Mouse (Mus musculus): ENCODE data around the gene Taf15. TPM values are rescaled to one million over a fixed set of nuclear protein-coding genes. Genes with fewer than 3 reads are reported as not detected.
A peak's percentile ranks its signal among the peaks of the same experiment; 100 is the strongest.

Gene Taf15
- polyA plus RNA-seq (2012; rRNA removed), result 2.6 and 6.1 TPM in 2 replicates

GRCm38 (mm10) chr11:83472324-83473234, at the start of gene Taf15:
Gene Taf15 (plus strand): TSS chr11:83473086.
- Histone ChIP-seq H3K27me3 (ENCODE audit: control insufficient read depth, insufficient read depth, low read length) (no peaks in the 10 kb centered on the region), H3K27ac (ENCODE audit: insufficient read depth, low read depth, low read length) (peak within 1 kb of the TSS; percentile 88), H3K4me1 (ENCODE audit: control insufficient read depth, insufficient read depth, insufficient read length, low read length) (no peaks in the 10 kb centered on the region), H3K4me3 (ENCODE audit: low read depth, low read length) (peak within 1 kb of the TSS; percentile 78), H3K36me3 (ENCODE audit: control insufficient read depth, insufficient read depth, low read length) (peaks cover 7% of the 10 kb centered on the region)
- TF ChIP-seq POLR2A (IDR thresholded peaks at IDR 0.05; ENCODE audit: low read depth, low read length), result peak; percentile 89
- TF ChIP-seq CTCF (IDR thresholded peaks at IDR 0.05; ENCODE audit: extremely low read depth, insufficient read length, insufficient replicate concordance, low read depth, low read length), result peak; percentile 79
- under 1% methylated on average over 66 of the region's 66 CpGs for WGBS

- Histone ChIP-seq H3K27ac (ENCODE audit: insufficient read depth, low read depth, low read length) (no peak overlapping the region), H3K4me1 (ENCODE audit: control insufficient read depth, insufficient read depth, insufficient read length, low read length) (peaks cover 3% of the 10 kb centered on the region; the same call in 1 of the 2 replicates), H3K4me3 (ENCODE audit: low read depth, low read length) (no peak overlapping the region), H3K36me3 (ENCODE audit: control insufficient read depth, insufficient read depth, low read length) (no peaks in the 10 kb centered on the region), H3K27me3 (ENCODE audit: control insufficient read depth, insufficient read depth, low read length) (peaks cover 10% of the 10 kb centered on the region; the same call in 1 of the 2 replicates)
- TF ChIP-seq CTCF (IDR thresholded peaks at IDR 0.05; ENCODE audit: extremely low read depth, insufficient read length, insufficient replicate concordance, low read depth, low read length), result peak; percentile 80; the same call in 1 of the 2 replicates
- TF ChIP-seq POLR2A (IDR thresholded peaks at IDR 0.05; ENCODE audit: low read depth, low read length), result no peak
- WGBS, result 10% methylated on average over 8 of the region's 8 CpGs
These were observed 48.2 kb upstream of the Taf15 start for GRCm38 (mm10) chr11:83424681-83425080.

- peaks cover 3% of the 10 kb centered on the region; the same call in 1 of the 2 replicates for H3K4me1 ChIP-seq (ENCODE audit: control insufficient read depth, insufficient read depth, insufficient read length, low read length)
- TF ChIP-seq CTCF (IDR thresholded peaks at IDR 0.05; ENCODE audit: extremely low read depth, insufficient read length, insufficient replicate concordance, low read depth, low read length), result no peak
- no peak for TF ChIP-seq POLR2A (IDR thresholded peaks at IDR 0.05; ENCODE audit: low read depth, low read length)
- H3K27me3 ChIP-seq (ENCODE audit: control insufficient read depth, insufficient read depth, low read length), result peaks cover 17% of the 10 kb centered on the region
- H3K36me3 ChIP-seq (ENCODE audit: control insufficient read depth, insufficient read depth, low read length), result no peaks in the 10 kb centered on the region
- 13% methylated on average over 17 of the region's 17 CpGs for WGBS
- H3K27ac ChIP-seq (ENCODE audit: insufficient read depth, low read depth, low read length), result no peak overlapping the region
- peak overlapping the region; percentile 3; the same call in 1 of the 2 replicates for H3K4me3 ChIP-seq (ENCODE audit: low read depth, low read length)
These were observed 45.9 kb upstream of the Taf15 start for GRCm38 (mm10) chr11:83426964-83427363.

GRCm38 (mm10) chr11:83429355-83429754, 43.5 kb upstream of the Taf15 start, which contains the start of gene Gas2l2:
Gene Gas2l2 (minus strand): TSS chr11:83429455.
- peaks cover 17% of the 10 kb centered on the region for H3K27me3 ChIP-seq (ENCODE audit: control insufficient read depth, insufficient read depth, low read length)
- no peak within 1 kb of the TSS for H3K27ac ChIP-seq (ENCODE audit: insufficient read depth, low read depth, low read length)
- peak within 1 kb of the TSS; percentile 10; the same call in 1 of the 2 replicates for H3K4me3 ChIP-seq (ENCODE audit: low read depth, low read length)
- TF ChIP-seq POLR2A (IDR thresholded peaks at IDR 0.05; ENCODE audit: low read depth, low read length) (no peak), CTCF (IDR thresholded peaks at IDR 0.05; ENCODE audit: extremely low read depth, insufficient read length, insufficient replicate concordance, low read depth, low read length) (no peak)
- H3K36me3 ChIP-seq (ENCODE audit: control insufficient read depth, insufficient read depth, low read length), result no peaks in the 10 kb centered on the region
- 69% methylated on average over 5 of the region's 5 CpGs for WGBS
- H3K4me1 ChIP-seq (ENCODE audit: control insufficient read depth, insufficient read depth, insufficient read length, low read length), result peaks cover 3% of the 10 kb centered on the region; the same call in 1 of the 2 replicates

GRCm38 (mm10) chr11:83432533-83432932, 40.4 kb upstream of the Taf15 start:
- no peak for TF ChIP-seq POLR2A (IDR thresholded peaks at IDR 0.05; ENCODE audit: low read depth, low read length)
- TF ChIP-seq CTCF (IDR thresholded peaks at IDR 0.05; ENCODE audit: extremely low read depth, insufficient read length, insufficient replicate concordance, low read depth, low read length), result no peak
- H3K27me3 ChIP-seq (ENCODE audit: control insufficient read depth, insufficient read depth, low read length), result peaks cover 14% of the 10 kb centered on the region
- no peaks in the 10 kb centered on the region for H3K36me3 ChIP-seq (ENCODE audit: control insufficient read depth, insufficient read depth, low read length)
- no peak overlapping the region for H3K27ac ChIP-seq (ENCODE audit: insufficient read depth, low read depth, low read length)
- 67% methylated on average over 2 of the region's 2 CpGs for WGBS
- H3K4me3 ChIP-seq (ENCODE audit: low read depth, low read length), result no peak overlapping the region
- no peaks in the 10 kb centered on the region for H3K4me1 ChIP-seq (ENCODE audit: control insufficient read depth, insufficient read depth, insufficient read length, low read length)

- H3K27me3 ChIP-seq (ENCODE audit: control insufficient read depth, insufficient read depth, low read length), result no peaks in the 10 kb centered on the region; the same call in 1 of the 2 replicates
- WGBS, result 86% methylated on average over 1 of the region's 1 CpGs
- H3K27ac ChIP-seq (ENCODE audit: insufficient read depth, low read depth, low read length), result no peak within 1 kb of the TSS
- no peak for TF ChIP-seq POLR2A (IDR thresholded peaks at IDR 0.05; ENCODE audit: low read depth, low read length)
- no peak for TF ChIP-seq CTCF (IDR thresholded peaks at IDR 0.05; ENCODE audit: extremely low read depth, insufficient read length, insufficient replicate concordance, low read depth, low read length)
- H3K4me3 ChIP-seq (ENCODE audit: low read depth, low read length), result no peak within 1 kb of the TSS
- no peaks in the 10 kb centered on the region for H3K36me3 ChIP-seq (ENCODE audit: control insufficient read depth, insufficient read depth, low read length)
- no peaks in the 10 kb centered on the region for H3K4me1 ChIP-seq (ENCODE audit: control insufficient read depth, insufficient read depth, insufficient read length, low read length)
These were observed 35.5 kb upstream of the Taf15 start, which contains the start of gene 1700020L24Rik for GRCm38 (mm10) chr11:83437377-83437776. Gene 1700020L24Rik (plus strand): TSS chr11:83437677.

All from small intestine, adult 2 months (tissue).